Mouse (Mus musculus) heart, postnatal 25 days (tissue): ENCODE data around the gene Clptm1. TPM values are rescaled to one million over a fixed set of nuclear protein-coding genes. Genes with fewer than 3 reads are reported as not detected.
A peak's percentile ranks its signal among the peaks of the same experiment; 100 is the strongest.

ENCODE experiments used
- DNase-seq: peaks from one replicate; pipeline ENCODE4 v3.0.0; 2022; ENCODE audit warnings: low spot score
- intact Hi-C: fragments of 180-260 bp; cut with DNase I; formaldehyde crosslinking; loops from one replicate; pipeline ENCODE4 v1.15.1; 2025
- total RNA-seq, 2 experiments: library from RNA; stranded (reverse); gene quantifications; 2 replicates each; pipeline ENCODE4 v1.2.3; 2021

Clptm1 gene
- total RNA-seq = 10 to 100 TPM; 65.6 to 72.3 TPM

- intact Hi-C loops = no loop called here
- peak; percentile 91 for DNase-seq
These were observed at the start of gene Clptm1 for GRCm38 (mm10) chr7:19664955-19665841. Clptm1 (minus strand) TSS chr7:19665033.

DNA sequence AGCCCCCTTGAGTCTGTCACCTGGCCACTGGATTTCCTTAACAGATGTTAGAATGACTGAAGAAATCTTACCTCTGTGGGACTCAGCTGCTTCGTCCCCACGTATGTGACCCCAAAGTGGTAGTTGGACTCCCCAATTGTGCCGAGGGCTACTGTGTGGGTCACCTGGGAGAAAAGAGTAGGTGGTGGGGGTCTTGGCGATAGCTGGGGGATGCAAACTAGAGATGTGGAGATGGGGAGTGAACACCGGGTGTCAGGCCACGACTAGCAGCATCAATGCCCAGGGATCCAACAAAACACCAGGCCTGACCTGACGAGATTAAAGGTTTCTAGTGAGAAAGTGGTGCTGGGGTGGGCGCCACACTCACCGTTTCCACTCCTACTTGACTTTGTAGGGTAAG, 48.8 kb upstream of the Clptm1 start:
- intact Hi-C loops = loop anchor here (2.0 kb wide), 1 partner anchor 45 kb away; no protein-coding TSS in a partner anchor
- DNase-seq = no peak

- intact Hi-C loops = loop anchor here (2.0 kb wide), 1 partner anchor 44 kb away; no protein-coding TSS in a partner anchor
- DNase-seq = no peak
These were observed 48.4 kb upstream of the Clptm1 start for GRCm38 (mm10) chr7:19713196-19713595.

- DNase-seq = no peak
- intact Hi-C loops = loop anchor here (2.0 kb wide), 1 partner anchor 44 kb away; no protein-coding TSS in a partner anchor
These were observed 47.6 kb upstream of the Clptm1 start for GRCm38 (mm10) chr7:19712414-19712813.

- DNase-seq = no peak
- intact Hi-C loops = no loop called here
These were observed 45.8 kb upstream of the Clptm1 start for GRCm38 (mm10) chr7:19710650-19711049.

DNA sequence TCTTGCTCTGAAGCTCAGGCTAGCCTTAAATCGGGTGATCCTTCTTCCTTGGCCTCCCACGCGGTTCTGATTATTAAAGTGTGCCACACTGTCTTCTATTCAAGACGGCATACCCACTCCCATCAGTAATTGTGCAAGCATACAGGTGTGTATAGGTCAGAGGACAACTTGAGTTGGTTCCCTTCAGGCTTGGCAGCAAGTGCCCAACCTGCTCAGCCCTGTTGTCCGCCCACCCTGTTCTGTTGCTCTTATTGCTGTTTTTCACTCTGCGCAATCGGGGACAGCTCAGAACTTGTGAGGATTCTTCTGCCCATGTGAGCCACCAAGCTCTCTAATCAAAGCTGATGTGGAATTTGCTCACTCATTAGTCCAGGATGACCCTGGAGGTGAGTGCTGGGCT, 40.4 kb upstream of the Clptm1 start:
- no peak for DNase-seq
- intact Hi-C loops = no loop called here

- intact Hi-C loops = loop anchor here (5.0 kb wide), 1 partner anchor 297 kb away; no protein-coding TSS in a partner anchor
- no peak for DNase-seq
These were observed 39.6 kb upstream of the Clptm1 start for GRCm38 (mm10) chr7:19704475-19704874.

- intact Hi-C loops = loop anchor here (5.0 kb wide), 1 partner anchor 296 kb away; no protein-coding TSS in a partner anchor
- DNase-seq = no peak
These were observed 38.2 kb upstream of the Clptm1 start for GRCm38 (mm10) chr7:19702859-19703555.

DNA sequence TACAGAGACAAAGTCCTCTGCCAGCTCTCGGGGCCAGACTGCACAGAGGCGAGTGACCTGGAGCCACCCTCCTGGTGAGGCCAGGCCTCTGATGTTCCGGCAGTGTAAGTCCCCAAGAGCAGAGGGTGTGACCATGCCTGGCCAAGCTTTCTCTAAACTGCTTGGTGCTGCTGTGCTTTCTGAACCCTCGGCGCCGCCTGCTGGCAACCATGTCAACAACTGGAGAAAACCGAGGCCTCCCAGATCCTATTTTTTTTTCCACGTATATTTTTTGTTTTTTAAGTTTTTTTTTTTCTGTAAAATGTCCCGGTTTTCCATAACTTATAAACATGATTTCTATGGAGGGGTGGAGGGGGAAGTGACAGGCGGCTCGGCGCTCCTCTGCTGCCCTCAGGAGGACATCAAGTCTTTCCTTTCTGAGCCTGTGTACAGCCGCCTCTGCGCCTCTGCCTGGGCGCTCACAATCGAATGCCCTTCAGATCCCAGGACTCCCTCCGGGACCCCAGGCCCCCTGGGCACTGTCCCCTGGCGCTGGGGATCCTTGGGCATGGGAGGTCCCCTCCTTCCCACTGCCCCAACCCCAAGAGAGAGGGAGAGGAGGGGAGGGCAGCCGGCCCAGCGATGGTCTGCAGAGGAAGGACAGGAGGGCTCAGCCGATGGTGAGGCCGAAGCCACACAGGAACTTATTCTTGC, 36.4 kb upstream of the Clptm1 start:
- intact Hi-C loops = loop anchor here (5.0 kb wide), 1 partner anchor 294 kb away; no protein-coding TSS in a partner anchor
- peak; percentile 67 for DNase-seq

GRCm38 (mm10) chr7:19700299-19701068, 35.7 kb upstream of the Clptm1 start:
- DNase-seq = no peak
- intact Hi-C loops = loop anchor here (5.0 kb wide), 1 partner anchor 293 kb away; no protein-coding TSS in a partner anchor

GRCm38 (mm10) chr7:19699827-19700148, 35.0 kb upstream of the Clptm1 start:
- intact Hi-C loops = loop anchor here (5.0 kb wide), 1 partner anchor 292 kb away; no protein-coding TSS in a partner anchor
- DNase-seq = no peak

GRCm38 (mm10) chr7:19698907-19699826, 34.3 kb upstream of the Clptm1 start, which contains the start of gene Apoe:
Apoe (minus strand) TSS chr7:19699188.
- intact Hi-C loops = no loop called here
- DNase-seq = peak; percentile 75

- intact Hi-C loops = loop anchor here (1.0 kb wide), 1 partner anchor 28 kb away; no protein-coding TSS in a partner anchor
- no peak for DNase-seq
These were observed 33.4 kb upstream of the Clptm1 start for GRCm38 (mm10) chr7:19697949-19698906.

- intact Hi-C loops = no loop called here
- no peak for DNase-seq
These were observed 31.6 kb upstream of the Clptm1 start for GRCm38 (mm10) chr7:19696336-19696873.

DNA sequence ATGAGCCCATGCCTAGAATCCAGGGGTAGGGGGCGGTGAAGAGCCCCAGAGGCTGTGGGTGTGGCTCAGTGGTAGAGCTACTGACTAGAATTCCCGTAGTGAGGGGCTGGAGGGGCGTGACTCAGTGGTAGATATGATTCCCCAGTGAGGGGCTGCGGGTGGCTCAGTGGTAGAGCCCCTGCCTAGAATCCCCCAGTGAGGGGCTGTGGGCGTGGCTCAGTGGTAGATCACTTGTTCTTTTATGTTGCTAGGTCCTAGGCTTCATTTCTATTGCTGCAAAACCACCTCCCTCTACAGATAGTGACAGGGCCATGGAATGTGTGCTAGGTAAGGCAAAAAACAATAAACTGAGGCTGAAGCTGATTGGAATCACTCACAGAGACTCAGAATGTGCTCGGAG, 31.0 kb upstream of the Clptm1 start:
- no peak for DNase-seq
- intact Hi-C loops = no loop called here

- no peak for DNase-seq
- intact Hi-C loops = no loop called here
These were observed 30.4 kb upstream of the Clptm1 start for GRCm38 (mm10) chr7:19695213-19695594.
